Mouse (Mus musculus): ENCODE data around the gene Olfr66.

Olfr66 gene

DNA sequence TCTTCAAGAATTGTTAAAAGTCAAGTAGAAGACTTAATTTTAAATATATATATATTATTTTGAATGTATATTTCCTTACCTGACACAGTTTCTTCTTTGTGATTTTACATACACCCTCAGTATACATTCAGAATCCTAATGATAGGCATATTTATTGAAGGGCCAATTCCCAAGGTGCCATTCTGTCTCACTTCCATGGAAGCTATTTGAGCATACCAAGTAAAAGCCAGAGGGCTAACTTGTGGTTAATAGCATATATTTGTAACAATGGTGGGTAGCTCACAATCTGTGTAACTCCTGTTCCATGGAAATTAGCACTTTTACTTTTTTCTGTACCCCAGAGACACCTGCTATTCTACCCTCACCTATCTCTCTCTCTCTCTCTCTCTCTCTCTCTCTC, at the start of gene Olfr66:
TSS of gene Olfr66 (minus strand) at position 101 of the 400 bp plus-strand sequence.
- DNase-seq (ENCODE audit: low spot score), result no peak

DNA sequence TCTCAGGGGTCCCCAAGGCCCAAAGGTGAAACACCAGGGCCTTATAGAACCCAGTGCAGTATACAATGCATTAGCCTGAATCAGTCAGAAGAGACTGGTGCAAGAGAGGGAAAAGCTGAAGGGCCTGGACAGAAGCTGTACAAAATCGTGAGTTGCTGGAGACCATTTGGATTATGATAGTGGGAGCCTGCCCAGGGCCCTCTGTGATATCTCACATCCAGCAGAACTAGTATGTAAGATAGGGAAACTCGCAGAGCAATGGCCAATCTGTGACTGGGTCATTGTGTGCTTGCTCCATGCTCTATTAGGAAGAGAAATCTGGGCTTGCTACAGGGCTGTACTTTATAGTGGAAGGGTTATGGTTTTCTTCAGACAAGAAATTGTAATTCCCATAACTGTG, 48.2 kb upstream of the Olfr66 start, which contains the start of gene Olfr632:
TSS of gene Olfr632 (plus strand) at position 84 of the 400 bp plus-strand sequence.
- DNase-seq (ENCODE audit: low spot score), result no peak

DNA sequence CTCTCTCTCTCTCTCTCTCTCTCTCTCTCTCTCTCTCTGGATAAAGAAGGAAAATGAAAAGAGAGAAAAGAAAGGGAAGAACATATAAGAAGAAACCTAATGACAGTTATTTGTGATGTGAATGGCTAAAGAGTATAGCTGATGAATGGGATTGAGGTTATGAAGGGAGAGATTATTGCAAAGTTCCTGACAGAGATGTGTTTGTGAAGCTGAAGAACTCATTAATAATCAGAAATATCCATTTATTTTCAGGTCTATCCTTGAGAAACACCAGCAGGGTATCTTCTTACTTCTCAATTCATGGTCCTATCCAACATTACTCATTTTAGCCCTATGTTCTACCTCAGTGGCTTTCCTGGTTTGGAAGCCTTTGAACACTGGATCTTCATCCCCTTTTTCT, 42.5 kb upstream of the Olfr66 start, which contains the start of gene Olfr631:
TSS of gene Olfr631 (plus strand) at position 301 of the 400 bp plus-strand sequence.
- DNase-seq (ENCODE audit: low spot score), result no peak

DNA sequence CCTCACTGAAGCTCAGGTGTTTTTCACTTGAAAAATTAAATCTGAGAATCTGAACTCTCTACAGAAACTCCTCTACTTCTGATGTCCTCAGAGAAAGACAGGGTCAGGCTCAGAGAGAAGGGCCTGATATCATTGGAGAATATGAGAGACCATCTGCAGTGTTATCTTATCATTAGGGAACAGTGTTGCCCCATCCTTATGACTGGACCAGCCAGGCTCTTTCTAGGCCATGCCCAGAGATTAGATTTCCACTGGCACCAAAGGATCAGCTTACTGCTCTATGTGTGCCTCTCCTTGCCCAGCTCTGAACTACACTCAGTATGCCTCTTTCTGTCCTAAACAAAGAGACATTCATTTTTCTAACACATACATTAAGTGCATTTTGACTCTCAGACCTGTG, 29.3 kb upstream of the Olfr66 start:
- no peak for DNase-seq (ENCODE audit: low spot score)

DNA sequence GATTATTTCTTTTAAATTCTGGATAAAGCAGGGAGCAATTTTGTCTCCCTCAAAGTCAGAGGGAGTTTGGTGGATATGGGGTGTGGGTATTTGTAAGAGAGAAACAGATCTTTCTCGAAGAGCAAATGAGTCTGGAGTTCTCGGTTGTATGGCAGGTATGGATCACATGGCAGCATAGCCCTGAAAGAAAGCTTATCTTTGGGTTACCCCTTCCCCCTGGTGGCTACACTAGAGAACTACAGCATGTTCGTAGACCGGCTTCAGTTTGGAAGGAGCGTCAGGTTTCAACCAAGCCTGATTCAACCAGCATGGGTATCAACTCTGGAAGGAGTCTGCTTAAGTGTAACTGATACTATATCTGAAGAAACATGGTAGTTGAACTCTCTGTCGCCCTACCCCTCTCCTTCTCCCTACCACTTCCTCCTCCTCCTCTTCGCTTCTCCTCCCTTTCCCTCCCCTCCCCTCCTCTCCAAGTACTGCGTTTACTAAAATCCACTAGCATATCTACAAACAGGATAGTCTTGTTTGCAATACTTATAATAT, 27.0 kb upstream of the Olfr66 start:
- DNase-seq (ENCODE audit: low spot score), result no peak

DNA sequence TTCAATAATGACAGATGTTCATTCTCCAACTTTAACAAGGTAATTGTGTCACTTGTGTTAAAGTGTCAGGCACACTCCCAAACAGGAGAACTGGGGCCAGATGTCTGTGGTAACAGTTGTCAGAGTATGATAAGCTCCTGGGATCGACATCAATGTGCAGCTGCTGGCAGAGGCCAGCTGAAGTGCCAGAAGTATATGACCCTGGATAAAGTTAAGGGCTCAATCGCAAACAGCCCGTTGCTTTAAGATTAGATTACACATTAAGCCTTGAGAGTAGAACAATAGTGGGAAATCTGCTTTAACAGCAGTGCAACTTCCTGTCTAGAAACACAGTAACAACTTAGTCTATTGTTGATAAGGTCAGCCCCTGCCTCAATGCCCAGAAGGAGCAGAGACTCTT, 24.0 kb upstream of the Olfr66 start:
- DNase-seq (ENCODE audit: low spot score), result no peak

DNA sequence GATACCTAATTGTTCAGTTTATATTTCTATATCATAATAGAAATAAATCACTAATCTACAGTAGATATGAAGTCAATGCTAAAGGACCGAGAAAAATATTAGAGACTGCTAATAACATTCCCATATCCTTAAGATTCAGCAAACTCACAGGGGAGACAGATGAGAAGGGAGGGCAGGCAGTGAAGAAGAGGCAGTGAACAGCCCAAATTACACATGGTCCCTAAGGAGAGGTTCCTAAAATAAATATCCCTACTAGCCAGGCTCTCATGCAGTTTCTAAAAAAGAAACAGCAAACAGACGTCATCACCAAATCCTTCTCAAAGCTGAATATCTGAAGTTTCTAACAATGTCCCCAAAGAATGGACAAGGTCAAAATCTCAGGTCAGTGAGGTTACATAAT, 17.1 kb upstream of the Olfr66 start, which contains the start of gene Olfr65:
TSS of gene Olfr65 (plus strand) at position 301 of the 400 bp plus-strand sequence.
- no peak for DNase-seq (ENCODE audit: low spot score)

DNA sequence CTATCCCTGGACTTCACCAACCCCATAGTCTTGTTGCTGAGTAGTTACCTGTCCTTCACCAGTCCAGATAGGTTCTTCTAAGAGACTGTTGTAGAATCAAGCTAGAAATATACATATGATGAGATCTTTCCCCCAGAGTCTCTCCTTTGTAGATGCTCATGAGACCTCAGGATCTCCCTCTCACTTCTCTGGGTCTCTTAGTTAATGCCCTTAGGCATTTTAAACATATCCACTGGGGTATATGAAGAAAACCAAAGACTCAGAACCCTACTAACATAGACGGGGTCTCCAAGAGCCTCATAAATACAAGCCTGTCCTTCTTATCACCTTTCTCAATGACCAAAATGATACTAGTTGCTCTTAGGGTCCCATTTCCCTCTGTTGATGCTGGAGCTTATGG, 8.3 kb upstream of the Olfr66 start, which contains the start of gene Olfr64:
TSS of gene Olfr64 (minus strand) at position 101 of the 400 bp plus-strand sequence.
- DNase-seq (ENCODE audit: low spot score), result no peak

DNA sequence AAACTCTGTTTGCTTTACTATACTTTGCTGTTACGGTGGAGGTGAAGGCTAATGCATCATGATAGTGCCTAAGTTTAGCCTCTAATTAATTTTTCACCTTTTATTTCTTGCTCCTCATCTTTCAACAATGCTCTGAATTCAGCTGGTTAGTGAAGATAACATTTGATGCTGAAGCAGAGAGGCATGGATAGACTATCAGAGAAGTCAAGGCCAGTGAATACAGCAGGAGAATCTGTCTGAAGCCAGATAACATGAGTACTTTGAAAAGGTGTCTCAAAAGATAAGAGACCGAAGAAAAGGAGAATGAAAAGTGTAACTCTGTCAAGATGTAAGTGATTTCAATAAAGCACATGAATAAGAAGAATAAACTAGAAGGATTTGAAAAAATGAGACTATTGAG, 9.0 kb downstream of the Olfr66 start:
- no peak for DNase-seq (ENCODE audit: low spot score)

DNA sequence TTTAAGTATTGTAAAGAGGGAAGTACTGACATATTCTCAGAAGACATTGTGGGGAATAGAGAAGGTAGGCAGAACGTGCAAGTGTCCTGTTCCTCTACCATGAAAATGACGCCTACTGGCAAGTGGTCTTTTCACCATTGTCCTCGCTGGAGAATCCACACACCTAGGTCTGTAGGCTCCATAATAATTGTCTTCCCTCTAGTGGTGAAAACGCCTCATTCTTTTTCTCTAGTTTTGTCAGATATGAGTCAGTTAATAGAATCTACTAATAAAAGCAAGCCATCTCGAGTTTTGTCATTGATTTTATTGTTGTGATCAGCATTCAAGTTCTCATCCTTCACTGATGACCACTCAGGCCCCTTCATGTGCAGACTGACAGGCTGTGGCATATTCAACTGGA, 11.6 kb downstream of the Olfr66 start:
- no peak for DNase-seq (ENCODE audit: low spot score)

DNA sequence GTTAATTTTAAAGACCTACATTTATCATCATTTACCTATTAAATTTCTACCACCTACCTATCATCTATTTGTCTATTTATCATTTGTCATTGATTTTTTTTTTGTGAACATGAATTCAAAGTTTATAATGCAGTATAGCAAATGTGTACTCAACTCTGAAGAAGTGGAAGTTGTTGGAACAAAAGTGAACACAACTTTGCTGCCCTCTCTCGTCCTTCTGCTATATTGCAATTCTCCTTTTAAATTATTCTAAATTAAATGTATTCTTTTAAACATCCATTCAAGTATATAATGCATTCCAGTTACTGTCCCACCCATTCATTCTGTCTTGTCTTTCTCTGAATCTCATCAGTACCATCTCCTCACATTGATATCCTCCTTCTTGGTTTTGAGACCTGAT, 13.0 kb downstream of the Olfr66 start:
- DNase-seq (ENCODE audit: low spot score), result no peak

DNA sequence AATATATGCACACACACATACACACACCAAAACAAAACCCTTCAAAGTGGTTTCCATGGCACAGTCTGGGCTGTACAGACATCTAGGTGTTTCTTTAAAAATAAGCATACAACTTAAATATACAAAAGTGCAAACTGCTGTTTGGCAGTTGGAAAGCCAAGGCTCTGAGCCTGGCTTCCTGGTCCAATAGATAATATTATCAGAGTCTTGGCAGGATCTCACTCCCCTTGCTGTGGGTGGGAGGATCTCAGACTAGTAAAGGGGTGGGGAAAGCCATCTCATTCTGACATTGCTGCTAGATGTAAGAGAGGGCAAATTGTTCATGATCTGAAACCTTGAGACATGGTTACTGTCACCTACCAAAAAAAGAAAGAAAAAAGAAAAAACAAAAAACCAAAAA, 15.4 kb downstream of the Olfr66 start:
- no peak for DNase-seq (ENCODE audit: low spot score)

DNA sequence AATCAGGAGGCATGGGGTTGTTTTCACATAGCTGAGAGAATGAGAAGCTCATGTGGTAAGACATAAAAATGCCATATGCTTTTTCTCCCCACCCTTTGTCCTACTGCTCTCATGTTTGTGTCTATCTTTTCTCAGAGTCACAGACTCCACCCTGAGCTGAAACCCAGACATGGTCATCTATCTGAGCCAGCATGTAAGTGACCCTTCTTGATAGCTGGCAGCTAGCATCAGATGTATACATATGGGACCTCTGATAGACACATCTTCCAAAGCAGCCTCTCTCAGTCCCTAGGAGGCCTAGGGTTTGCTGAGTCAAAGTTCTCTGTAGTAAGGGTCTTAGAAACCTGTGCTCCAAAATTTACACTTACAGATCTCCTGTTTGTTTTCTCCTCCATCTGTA, 20.3 kb downstream of the Olfr66 start:
- no peak for DNase-seq (ENCODE audit: low spot score)

DNA sequence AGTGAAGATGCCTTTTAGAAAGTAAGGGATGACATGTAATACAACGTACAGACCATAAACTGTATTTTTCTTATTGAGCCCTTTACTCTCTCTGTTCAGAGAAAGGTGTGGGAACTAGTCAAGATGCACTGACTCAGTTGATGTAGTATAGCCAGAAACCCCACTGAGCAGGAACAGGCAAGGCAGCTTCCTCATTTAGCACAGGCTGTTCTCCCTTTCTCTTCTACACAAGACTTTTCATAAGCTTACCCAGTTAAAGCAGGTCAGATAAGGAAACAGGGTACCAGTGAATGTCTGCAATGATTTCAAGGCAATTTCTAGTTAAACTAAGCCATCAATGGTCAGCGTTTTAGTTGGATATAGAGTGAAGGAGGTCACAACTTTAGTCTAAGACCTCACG, 24.5 kb downstream of the Olfr66 start:
- DNase-seq (ENCODE audit: low spot score), result no peak

DNA sequence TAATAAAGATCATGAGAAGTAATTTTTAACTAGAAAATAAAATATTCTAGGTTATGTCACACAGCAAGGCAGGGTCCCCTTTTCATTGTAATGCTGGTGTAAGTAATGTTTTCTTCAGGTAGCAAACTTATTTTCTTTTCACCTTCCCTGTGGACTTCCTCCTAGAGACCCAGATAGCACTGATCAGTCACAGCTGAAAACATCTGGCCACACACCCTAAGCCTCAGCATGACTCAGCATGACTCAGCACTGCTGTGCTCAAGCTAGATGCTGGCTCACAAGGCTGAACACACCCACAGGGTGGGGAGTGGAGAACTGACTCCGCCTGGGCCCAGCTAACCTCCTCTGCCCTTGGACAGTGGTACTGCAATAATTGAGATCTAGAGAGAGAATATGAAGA, 25.2 kb downstream of the Olfr66 start:
- no peak for DNase-seq (ENCODE audit: low spot score)

DNA sequence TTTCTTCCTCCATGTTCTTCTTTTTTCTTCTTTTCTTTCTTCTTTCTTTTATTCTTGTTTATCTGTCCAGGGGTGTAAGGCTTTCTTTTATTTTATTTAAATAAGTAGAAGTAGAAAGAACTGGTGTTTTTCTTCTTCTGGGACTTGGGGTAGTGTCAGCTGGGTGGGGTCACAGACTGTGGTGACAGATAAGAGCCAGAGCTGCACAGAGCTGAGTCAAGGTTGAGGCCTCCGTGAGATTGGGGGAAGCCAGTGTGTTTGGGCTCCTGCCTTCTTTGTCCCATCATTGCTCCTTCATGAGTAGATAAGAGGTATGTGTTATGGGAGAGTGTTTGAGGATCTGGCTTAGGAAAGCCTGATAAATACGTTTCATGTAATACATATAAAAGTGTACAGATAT, 27.0 kb downstream of the Olfr66 start:
- DNase-seq (ENCODE audit: low spot score), result no peak

DNA sequence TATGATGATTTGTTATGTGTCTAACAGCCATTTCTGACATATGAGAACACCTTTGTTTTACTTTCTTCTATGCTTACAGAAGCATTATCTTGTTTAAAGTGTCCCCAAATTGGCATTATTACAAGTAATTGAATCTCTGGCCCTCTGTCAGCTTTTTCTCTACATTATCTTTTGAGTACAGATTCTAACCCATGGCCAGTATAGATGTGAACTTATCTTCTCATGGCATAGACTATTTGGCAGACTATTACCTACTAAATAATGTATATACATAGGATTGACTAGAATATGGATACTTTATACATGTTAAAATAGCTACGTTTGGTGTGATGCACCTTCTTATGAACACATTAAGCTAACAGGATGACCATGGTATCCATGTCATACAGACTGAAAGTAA, 31.4 kb downstream of the Olfr66 start:
- DNase-seq (ENCODE audit: low spot score), result no peak

DNA sequence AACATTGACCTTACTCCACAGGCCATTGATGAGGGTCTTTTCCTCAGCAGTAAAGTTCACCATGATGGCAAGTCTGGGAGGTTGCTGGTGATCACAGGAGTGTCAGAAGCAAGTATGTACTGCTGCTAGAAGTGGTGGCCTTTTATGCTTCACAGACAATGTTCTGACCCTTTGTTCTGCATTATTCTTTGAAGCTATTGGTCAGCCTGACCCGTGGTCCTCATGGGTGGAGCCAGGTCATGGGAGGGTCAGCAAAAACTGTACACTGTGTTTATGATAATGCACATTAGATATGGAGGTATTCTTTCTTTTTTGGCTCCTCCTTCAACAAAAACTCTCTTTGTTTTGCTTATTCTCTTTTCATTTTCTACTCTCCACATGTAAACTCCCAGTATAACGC, 33.0 kb downstream of the Olfr66 start, which contains the start of gene Hbb-y:
TSS of gene Hbb-y (minus strand) at position 127 of the 400 bp plus-strand sequence.
- no peak for DNase-seq (ENCODE audit: low spot score)

DNA sequence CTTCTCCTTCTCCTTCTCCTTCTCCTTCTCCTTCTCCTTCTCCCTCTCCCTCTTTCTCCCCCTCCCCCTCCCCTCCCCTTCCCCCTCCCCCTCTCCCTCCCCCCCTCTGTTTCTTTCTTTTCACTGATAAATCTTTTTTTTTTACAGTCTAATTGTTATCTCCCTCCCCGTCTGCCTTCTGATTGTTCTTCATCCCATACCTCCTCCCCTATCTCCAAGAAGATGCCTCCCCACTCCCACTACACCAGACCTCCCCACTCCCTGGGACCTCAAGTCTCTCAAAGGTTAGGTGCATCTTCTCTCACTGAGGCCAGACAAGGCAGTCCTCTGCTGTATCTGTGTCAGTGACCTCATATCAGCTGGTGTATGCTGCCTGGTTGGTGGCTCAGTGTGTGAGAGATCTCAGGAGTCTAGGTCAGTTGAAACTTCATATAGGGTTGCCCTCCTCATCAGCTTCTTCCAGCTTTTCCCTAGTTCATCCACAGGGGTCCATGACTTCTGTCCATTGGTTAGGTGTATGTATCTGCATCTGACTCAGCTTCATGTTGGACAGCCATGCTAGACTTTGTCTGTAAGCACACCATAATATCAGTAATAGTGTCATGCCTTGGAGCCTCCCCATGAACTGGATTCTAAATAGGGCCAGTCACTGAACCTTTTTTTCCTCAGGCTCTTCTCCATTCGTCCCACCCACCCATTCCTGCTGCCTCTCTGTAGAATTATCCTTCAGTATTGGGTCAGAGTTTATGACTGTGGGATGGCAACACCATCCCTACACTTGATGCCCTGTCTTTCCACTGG, 41.3 kb downstream of the Olfr66 start:
- no peak for DNase-seq (ENCODE audit: low spot score)

DNA sequence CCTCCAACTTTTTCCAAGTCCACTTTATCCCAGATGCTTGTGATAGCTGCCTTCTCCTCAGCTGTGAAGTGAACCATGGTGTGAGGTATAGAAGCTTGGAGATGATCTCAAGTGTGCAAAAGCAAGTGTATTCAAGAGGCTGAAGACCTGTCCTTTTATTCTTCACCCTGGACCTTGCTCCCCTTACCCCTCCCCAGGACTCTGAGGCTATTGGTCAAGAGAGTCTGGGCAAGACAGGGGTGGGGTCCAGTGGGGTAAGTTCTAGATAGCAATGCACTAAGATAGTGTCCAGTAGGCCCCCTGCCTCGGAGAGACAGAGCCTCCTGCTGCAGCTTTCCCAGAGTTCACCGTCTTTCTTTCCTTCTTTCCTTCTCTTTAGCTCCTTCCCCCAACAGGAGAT, 43.0 kb downstream of the Olfr66 start, which contains the start of gene Hbb-bh1:
TSS of gene Hbb-bh1 (minus strand) at position 131 of the 400 bp plus-strand sequence.
- DNase-seq (ENCODE audit: low spot score), result no peak

DNA sequence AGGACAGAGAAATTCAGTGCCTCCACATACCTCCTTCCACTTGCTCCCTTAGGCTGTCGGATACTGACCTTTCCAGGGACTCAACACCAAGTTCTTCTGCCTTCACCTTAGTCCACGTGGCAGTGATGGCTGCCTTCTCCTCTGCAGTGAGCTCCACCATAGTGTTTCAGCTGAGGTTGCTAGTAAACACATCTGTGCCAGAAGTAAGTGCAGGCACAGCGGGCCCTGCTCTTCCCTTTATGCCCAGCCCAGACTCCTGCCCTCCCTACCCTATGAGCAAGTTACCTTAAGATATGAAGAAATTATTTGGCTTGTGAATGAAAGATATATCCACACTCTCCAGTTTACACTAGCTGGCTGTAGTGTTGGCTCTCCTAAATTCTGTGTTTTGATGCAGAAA, 45.8 kb downstream of the Olfr66 start, which contains the start of gene Hbb-bh2:
TSS of gene Hbb-bh2 (minus strand) at position 253 of the 400 bp plus-strand sequence.
- DNase-seq (ENCODE audit: low spot score), result no peak
